Mouse (Mus musculus) intestine, embryonic 15.5 days (tissue): Measurements from ENCODE around the gene Lclat1. TPM values are rescaled to one million over a fixed set of nuclear protein-coding genes. Genes with fewer than 3 reads are reported as not detected.

Experiments
- ATAC-seq: fragments of 200-750 bp; cut with Nextera tagmentation; 2 replicates; pipeline ENCODE4 v1.8.0; 2017; ENCODE audit warnings: moderate TSS enrichment, moderate library complexity
- H3K27ac ChIP-seq: fragments of 300-500 bp; sonication (generic); 2 replicates; pipeline ENCODE4 v1.5.1; 2015; ENCODE audit warnings: mild to moderate bottlenecking, inconsistent platforms
- H3K27me3 ChIP-seq: fragments of 300-500 bp; sonication (generic); replicated peaks from 2 replicates; pipeline ENCODE4 v1.6.1; 2015; ENCODE audit warnings: inconsistent platforms
- H3K36me3 ChIP-seq: fragments of 300-500 bp; sonication (generic); 2 replicates; pipeline ENCODE4 v1.6.1; 2015; ENCODE audit warnings: inconsistent platforms
- H3K4me1 ChIP-seq: fragments of 300-500 bp; sonication (generic); replicated peaks from 2 replicates; pipeline ENCODE4 v1.6.1; 2015; ENCODE audit warnings: inconsistent platforms
- H3K4me2 ChIP-seq: fragments of 300-500 bp; sonication (generic); replicated peaks from 2 replicates; pipeline ENCODE4 v1.6.1; 2015; ENCODE audit warnings: mild to moderate bottlenecking, inconsistent platforms
- H3K4me3 ChIP-seq: fragments of 300-500 bp; sonication (generic); replicated peaks from 2 replicates; pipeline ENCODE4 v1.5.1; 2015; ENCODE audit warnings: inconsistent platforms
- H3K9ac ChIP-seq: fragments of 300-500 bp; sonication (generic); 2 replicates; pipeline ENCODE4 v1.6.1; 2015; ENCODE audit warnings: inconsistent platforms
- H3K9me3 ChIP-seq: fragments of 300-500 bp; sonication (generic); 2 replicates; pipeline ENCODE4 v1.6.1; 2016; ENCODE audit warnings: inconsistent platforms
- WGBS: fragments of 180-500 bp; shearing (Covaris S2); methylation state at CpG from one replicate; pipeline ENCODE4 v1.1.7; 2015; 5-methylcytosine and 5-hydroxymethylcytosine counted together
- polyA plus RNA-seq: library from polyadenylated mRNA; unstranded; fragments of >200 nt; fragmentation: Nextera tagmentation; extraction: Ambion mirVana; gene quantifications from 2 replicates; pipeline ENCODE4 v1.2.1, GENCODE M21; 2015

The Lclat1 gene
- polyA plus RNA-seq, 1 experiment from 2014 or later = 25.0 TPM

DNA sequence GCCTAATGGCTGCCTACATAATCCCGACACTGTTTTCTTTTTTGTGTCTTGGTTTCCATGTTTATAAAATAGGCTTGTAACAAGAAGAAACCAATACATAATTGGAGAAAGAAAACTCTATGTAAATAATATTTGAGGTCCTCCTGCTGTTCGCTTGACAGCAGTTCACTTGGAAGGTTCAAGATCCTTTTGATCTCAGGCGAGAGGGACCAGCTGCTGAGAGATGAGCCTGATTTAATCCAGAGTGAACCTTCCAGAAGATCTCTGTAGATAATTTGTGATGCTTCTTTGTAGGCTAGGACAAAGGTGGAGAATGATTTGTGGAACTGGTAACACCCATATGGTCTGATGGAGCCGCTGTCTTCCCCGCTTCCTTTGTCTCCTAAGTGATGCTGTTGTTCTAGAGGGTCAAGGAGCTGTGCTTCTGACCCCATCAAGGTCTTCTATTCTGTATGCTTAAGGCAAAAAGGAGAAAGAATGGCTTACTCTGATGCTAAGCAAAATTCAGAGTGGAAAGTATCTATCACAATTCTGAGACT, 36.0 kb upstream of the Lclat1 start:
- Histone ChIP-seq H3K27me3 (no peaks in the 10 kb centered on the region), H3K27ac (peak overlapping the region; percentile 73), H3K9ac (no peak overlapping the region), H3K4me2 (no peak overlapping the region), H3K4me1 (peaks cover 31% of the 10 kb centered on the region), H3K4me3 (no peak overlapping the region), H3K9me3 (no peaks in the 10 kb centered on the region), H3K36me3 (no peaks in the 10 kb centered on the region)
- WGBS = 54% methylated on average over 5 of the region's 5 CpGs
- peak; percentile 27; the same call in 1 of the 2 replicates for ATAC-seq

DNA sequence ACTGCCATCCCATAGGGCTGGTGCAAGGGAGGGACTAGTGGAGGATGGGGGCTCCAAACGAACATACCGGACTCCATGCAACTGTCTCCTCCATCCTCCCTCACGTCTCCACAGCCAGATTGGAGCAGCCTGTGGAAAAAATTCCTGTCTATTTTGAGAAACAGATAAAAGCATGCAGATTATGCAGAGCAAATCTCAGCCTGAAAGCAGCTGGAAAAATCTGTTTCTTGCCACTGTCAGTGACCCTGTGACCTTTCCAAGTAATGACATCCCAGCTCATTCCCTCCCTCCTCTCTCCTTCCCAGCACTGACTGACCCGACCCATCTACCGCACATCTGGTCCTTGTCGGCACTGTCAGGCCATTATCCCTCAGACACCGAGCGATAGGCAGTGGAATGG, 35.5 kb upstream of the Lclat1 start:
- WGBS = 33% methylated on average over 8 of the region's 8 CpGs
- ATAC-seq = peak; percentile 87
- H3K9ac ChIP-seq = no peak overlapping the region
- no peaks in the 10 kb centered on the region for H3K27me3 ChIP-seq
- H3K36me3 ChIP-seq = no peaks in the 10 kb centered on the region
- no peak overlapping the region for H3K4me2 ChIP-seq
- H3K4me1 ChIP-seq = peaks cover 26% of the 10 kb centered on the region
- no peaks in the 10 kb centered on the region for H3K9me3 ChIP-seq
- H3K4me3 ChIP-seq = no peak overlapping the region
- peak overlapping the region; percentile 73 for H3K27ac ChIP-seq

DNA sequence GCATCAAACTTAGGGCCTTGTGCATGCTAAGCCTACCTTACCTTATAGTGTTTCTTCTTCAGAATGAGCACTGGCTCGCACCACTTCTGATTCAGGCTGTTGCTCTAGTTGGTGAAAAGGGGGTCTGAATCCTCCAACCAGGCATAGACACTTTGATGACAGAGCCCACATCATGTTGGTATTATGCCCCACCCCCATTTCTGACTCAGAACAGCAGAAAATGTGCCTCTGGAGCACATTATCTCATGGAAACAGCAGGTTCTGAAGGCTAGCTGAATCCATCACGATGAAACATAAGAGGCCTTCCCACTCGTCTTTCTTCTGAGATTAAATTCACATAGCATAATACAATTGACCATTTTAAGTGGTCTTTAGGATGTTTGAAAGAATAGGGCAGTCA, 33.2 kb upstream of the Lclat1 start:
- Histone ChIP-seq H3K27me3 (no peaks in the 10 kb centered on the region), H3K4me1 (0 out of 2 replicates have a peak, but pooled peaks cover 16% of the 10 kb centered on the region), H3K9ac (no peak overlapping the region), H3K36me3 (no peaks in the 10 kb centered on the region), H3K4me2 (no peak overlapping the region), H3K27ac (no peak overlapping the region), H3K9me3 (no peaks in the 10 kb centered on the region), H3K4me3 (no peak overlapping the region)
- ATAC-seq = no peak
- 84% methylated on average over 3 of the region's 3 CpGs for WGBS

DNA sequence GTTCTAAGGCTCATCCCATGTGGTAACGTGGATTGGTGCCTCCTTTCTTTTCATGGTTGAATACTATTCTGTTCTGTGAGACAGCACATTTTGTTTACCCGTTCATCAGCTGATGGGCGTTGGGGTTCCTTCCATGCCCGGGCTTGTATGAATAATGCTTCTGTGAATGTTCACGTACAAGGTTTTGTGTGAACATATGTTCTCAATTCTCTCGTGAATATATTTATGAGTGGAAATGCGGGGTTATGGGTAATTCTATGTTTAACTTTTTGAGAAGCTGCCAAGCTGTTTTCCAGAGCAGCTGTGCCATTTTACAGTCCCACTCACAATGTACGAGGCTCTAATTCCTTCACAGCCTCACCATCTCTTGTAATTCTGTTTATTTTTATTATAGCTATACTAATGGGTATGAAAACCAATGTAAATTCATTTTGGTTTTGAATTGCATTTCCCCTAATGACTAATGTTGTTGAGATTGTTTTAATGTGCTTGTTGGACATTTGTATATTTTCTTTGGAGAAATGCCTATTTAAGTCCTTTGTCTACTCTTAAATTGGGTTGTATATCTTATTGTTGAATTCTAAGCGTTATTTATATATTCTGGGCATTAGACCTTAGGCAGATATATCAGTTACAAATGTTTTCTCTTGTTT, 32.4 kb upstream of the Lclat1 start:
- Histone ChIP-seq H3K9ac (no peak overlapping the region), H3K9me3 (no peaks in the 10 kb centered on the region), H3K4me3 (no peak overlapping the region), H3K4me1 (0 out of 2 replicates have a peak, but pooled peaks cover 16% of the 10 kb centered on the region), H3K36me3 (no peaks in the 10 kb centered on the region), H3K27ac (peak overlapping the region; percentile 9; the same call in 1 of the 2 replicates), H3K27me3 (no peaks in the 10 kb centered on the region), H3K4me2 (no peak overlapping the region)
- 54% methylated on average over 9 of the region's 9 CpGs for WGBS
- no peak for ATAC-seq

DNA sequence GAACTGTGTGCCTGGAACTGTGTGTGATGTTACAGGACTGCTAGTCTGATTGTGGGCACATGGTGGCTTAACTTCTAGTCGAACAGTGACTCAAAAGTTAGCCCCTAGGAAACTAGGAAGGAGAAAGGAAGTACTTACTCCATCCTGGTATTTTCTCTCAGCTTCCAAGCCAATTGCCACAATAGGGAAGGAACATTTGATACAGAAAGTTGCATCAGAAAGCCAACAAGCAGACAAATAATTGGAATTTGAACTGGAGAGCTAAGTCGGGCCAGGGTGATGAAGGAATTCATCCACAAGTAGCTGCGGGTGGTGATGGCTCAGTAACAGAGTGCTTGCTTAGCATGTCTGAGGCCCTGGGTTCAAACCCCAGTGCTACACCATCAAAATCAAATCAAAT, 30.1 kb upstream of the Lclat1 start:
- H3K36me3 ChIP-seq = no peaks in the 10 kb centered on the region
- H3K4me1 ChIP-seq = peaks cover 12% of the 10 kb centered on the region; the same call in 1 of the 2 replicates
- no peaks in the 10 kb centered on the region for H3K9me3 ChIP-seq
- no peak overlapping the region for H3K4me2 ChIP-seq
- no peaks in the 10 kb centered on the region for H3K27me3 ChIP-seq
- H3K9ac ChIP-seq = no peak overlapping the region
- no peak overlapping the region for H3K27ac ChIP-seq
- no peak for ATAC-seq
- WGBS = 87% methylated on average over 3 of the region's 3 CpGs
- H3K4me3 ChIP-seq = no peak overlapping the region

DNA sequence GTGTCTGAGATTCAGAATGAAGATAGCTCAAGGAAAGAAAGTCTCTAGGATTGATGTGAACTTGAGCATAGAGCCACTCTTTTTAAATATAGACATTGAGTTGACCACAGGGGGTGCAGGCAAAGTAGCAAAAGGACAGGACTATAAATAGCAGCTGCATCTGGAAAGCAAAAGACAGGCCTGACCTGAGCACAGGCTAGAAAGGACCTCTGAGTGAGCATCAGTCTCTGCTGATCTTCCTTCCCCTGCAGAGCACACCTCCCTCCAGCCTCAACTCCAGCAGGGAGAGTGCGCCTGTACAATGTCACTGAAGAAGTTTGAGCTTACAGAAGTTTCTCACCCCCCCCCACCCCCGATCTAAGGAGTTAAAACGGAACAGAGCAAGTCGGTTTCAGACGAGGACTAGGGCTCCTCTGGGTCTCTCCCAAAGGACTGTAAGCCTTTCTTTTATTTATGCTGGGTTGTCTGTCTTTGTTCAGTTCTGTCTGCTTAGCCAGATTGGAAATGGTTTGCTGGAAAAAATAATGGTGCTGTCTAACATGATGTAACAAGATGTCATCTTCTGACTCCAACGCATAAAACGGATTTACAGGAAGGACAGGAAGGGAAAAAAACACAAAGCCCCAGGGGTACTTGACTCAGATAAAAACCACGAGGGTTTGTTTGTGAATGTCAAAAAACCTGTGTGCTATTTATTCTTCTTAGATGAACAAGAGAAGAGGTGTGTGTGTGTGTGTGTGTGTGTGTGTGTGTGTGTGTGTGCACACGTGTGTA, 26.2 kb upstream of the Lclat1 start:
- peak; percentile 67 for ATAC-seq
- no peak overlapping the region for H3K9ac ChIP-seq
- H3K9me3 ChIP-seq = no peaks in the 10 kb centered on the region
- H3K27me3 ChIP-seq = no peaks in the 10 kb centered on the region
- no peaks in the 10 kb centered on the region for H3K36me3 ChIP-seq
- peaks cover 5% of the 10 kb centered on the region; the same call in 1 of the 2 replicates for H3K4me1 ChIP-seq
- H3K4me3 ChIP-seq = no peak overlapping the region
- no peak overlapping the region for H3K4me2 ChIP-seq
- peak overlapping the region; percentile 18; the same call in 1 of the 2 replicates for H3K27ac ChIP-seq
- 31% methylated on average over 9 of the region's 9 CpGs for WGBS

DNA sequence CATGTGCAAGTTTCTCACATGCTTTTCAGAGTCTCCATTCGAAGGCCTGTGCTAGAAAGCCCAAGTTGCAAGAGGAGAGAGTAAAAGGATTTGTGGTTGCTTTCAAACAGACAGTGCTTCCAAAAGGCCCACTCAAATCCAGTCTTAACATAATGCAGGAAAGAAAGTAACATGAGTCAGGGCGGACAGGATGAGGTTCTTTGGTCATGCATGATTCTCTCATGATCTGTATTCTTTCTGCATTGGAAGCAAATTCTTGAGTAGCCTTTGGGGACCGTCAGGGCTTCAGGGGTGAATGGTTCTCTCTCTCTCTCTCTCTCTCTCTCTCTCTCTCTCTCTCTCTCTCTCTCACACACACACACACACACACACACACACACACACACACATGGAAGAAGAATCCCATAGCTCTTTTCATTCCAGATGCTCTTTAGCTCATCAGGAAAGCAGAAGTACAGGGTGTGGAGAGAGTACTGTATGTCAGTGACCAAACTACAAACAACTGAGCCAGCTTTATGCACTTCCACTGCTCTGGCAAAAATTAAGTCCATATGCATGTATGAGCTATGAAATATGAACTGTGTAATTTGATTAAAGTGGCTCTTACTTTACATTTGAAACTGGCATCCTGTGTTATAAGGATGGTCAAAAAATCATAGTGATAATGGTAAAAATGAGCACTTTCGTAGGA, 25.1 kb upstream of the Lclat1 start:
- WGBS = 76% methylated on average over 4 of the region's 4 CpGs
- Histone ChIP-seq H3K27me3 (no peaks in the 10 kb centered on the region), H3K9me3 (no peaks in the 10 kb centered on the region), H3K4me3 (no peak overlapping the region), H3K27ac (0 out of 2 replicates have a peak overlapping the region, but pooled peaks have one; percentile 13), H3K4me1 (peaks cover 9% of the 10 kb centered on the region), H3K36me3 (no peaks in the 10 kb centered on the region), H3K4me2 (no peak overlapping the region), H3K9ac (no peak overlapping the region)
- ATAC-seq = no peak

DNA sequence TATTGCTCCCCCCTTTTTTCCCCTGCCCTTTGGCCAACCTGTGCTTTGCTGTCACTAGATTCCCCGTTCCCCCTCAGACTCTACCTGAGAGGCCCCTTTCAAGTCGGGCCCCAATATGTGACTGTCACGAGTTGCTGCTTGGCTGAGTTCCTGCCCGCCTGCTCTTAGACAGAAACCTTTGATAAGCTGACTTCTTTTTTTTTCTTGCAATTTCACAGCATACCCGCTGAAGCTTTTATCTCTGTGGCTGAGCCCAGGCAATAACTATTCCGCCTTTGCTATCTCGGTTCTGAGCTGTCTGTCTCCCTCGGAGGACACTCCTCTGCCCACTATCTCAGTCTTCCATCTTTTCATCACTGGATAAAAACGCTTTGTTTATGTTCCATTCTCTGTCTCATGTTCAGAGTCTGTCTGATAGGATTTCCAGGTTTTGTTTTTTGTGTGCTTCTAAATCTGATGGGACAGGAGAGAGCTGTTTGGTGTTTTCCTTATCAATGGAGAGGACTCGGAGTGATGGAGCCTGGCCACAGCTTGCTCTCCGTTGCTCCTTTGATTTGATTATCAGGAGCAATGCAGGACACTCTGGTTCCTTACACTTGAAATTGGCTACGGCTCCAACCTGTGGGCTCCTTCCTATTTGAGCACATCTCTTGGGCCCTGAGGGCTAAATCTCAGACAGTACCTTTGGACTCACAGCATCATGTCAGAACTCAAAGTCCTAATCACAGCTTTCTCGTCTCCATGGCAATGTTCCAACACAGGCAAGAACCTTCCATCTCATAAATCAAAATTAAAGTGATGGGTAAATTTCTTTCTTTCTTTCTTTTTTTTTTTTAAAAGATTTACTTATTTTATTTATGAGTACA, 20.5 kb upstream of the Lclat1 start:
- H3K4me3 ChIP-seq = no peak overlapping the region
- H3K4me2 ChIP-seq = peak overlapping the region; percentile 22; the same call in 1 of the 2 replicates
- WGBS = 31% methylated on average over 13 of the region's 13 CpGs
- no peaks in the 10 kb centered on the region for H3K9me3 ChIP-seq
- no peak overlapping the region for H3K9ac ChIP-seq
- H3K27ac ChIP-seq = peak overlapping the region; percentile 51
- peaks cover 4% of the 10 kb centered on the region; the same call in 1 of the 2 replicates for H3K4me1 ChIP-seq
- H3K27me3 ChIP-seq = no peaks in the 10 kb centered on the region
- peak; percentile 92 for ATAC-seq
- H3K36me3 ChIP-seq = no peaks in the 10 kb centered on the region

DNA sequence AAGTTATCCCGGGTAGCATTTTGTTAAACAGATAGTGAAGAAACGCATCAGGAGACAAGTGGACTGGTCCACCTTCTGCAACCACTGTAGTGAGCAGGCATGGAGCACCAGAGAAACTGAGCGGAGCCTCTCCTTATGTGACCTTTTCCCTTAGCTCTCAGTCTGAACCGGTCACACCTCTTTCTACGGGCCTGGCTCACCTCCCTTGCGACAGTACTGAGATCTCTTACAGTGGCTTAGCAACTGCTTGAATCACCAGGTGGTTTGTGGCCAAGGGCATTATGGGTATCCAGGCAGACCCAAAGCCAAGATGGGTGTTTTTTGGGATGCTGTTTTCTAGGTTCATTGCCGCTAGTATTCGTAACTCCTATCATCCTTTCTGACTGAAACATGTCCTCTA, 16.4 kb upstream of the Lclat1 start:
- Histone ChIP-seq H3K4me2 (no peak overlapping the region), H3K36me3 (no peaks in the 10 kb centered on the region), H3K4me1 (peaks cover 10% of the 10 kb centered on the region), H3K27ac (no peak overlapping the region), H3K4me3 (no peak overlapping the region), H3K9me3 (no peaks in the 10 kb centered on the region), H3K9ac (no peak overlapping the region), H3K27me3 (no peaks in the 10 kb centered on the region)
- WGBS = 77% methylated on average over 8 of the region's 8 CpGs
- 0 out of 2 replicates have a peak, but pooled peaks have one; percentile 22 for ATAC-seq

DNA sequence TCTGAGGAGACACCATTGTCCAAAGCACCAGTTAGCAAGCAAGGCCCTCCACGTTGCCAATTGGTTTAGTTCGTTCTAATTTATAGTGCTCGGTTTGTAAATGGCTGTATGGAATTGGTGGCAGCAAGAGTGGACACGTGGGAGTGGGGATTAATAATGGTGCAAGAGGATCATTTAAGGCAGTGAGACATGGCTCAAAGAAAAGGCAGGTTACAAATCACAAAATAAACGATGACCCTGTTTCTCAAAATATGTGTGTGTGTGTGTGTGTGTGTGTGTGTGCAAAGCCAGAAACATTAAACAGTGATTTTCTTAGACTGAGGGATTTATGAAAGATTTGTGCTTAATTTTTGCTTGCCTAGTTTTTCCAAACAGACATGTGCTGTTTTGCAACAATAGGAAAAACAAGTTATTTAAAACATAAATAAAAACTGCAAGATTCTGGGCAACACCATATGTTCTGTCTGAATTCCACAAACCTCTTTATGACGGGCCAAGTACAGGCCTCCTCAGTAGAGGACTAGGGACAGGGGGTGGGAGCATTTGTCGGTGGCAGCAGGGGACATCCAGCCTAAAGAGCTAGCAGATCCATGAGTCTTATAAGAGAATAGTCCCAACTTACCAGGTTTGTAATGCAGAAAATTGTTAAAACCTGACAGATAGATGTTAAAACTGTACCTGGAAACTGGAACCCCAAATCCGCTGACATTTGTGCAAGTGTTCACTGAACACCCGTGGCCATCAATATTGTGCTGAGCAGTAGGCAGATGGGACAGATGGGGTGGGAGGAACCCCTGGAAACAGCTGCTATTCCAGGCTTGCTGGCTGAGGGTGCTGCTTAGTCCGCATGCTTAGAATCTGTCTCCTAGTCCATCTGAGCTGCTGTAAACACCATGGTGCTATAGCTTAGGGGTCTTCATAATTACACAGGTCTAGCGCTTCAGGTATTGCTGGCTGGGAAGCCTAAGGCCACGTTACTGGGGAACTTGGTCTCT, 15.4 kb upstream of the Lclat1 start:
- Histone ChIP-seq H3K36me3 (no peaks in the 10 kb centered on the region), H3K27me3 (no peaks in the 10 kb centered on the region), H3K4me3 (no peak overlapping the region), H3K4me2 (no peak overlapping the region), H3K9ac (no peak overlapping the region), H3K27ac (no peak overlapping the region), H3K9me3 (no peaks in the 10 kb centered on the region), H3K4me1 (peaks cover 8% of the 10 kb centered on the region)
- no peak for ATAC-seq
- WGBS = 68% methylated on average over 12 of the region's 12 CpGs
